Mouse (Mus musculus): ENCODE data around the gene Smad1. TPM values are rescaled to one million over a fixed set of nuclear protein-coding genes. Genes with fewer than 3 reads are reported as not detected.

Gene Smad1
- polyA plus RNA-seq, 1 experiment from 2014 or later: 50.4 TPM

GRCm38 (mm10) chr8:79345856-79346255, 53.5 kb downstream of the Smad1 start:
- no peaks in the 10 kb centered on the region for H3K9me3 ChIP-seq (ENCODE audit: control insufficient read depth, low read length)
- no peak for DNase-seq (ENCODE audit: low spot score)
- no peak for ATAC-seq (ENCODE audit: insufficient number of reproducible peaks, low FRiP score, low TSS enrichment, low read depth)
- no peak overlapping the region for H3K4me2 ChIP-seq (ENCODE audit: low read depth, severe bottlenecking)
- no peak overlapping the region for H3K9ac ChIP-seq (ENCODE audit: low read length)
- peaks cover 6% of the 10 kb centered on the region for H3K36me3 ChIP-seq (ENCODE audit: control insufficient read depth, insufficient read depth, low read length)
- no peaks in the 10 kb centered on the region for H3K27me3 ChIP-seq (ENCODE audit: control insufficient read depth, insufficient read depth, low read length)
- H3K4me3 ChIP-seq (ENCODE audit: low read depth, low read length): no peak overlapping the region
- H3K4me1 ChIP-seq (ENCODE audit: control insufficient read depth, insufficient read depth, low read length): no peaks in the 10 kb centered on the region
- 71% methylated on average over 6 of the region's 6 CpGs for WGBS
- H3K27ac ChIP-seq (replicated peaks; ENCODE audit: low read depth, low read length): no peak overlapping the region

- Histone ChIP-seq H3K36me3 (ENCODE audit: control insufficient read depth, insufficient read depth, low read length) (no peaks in the 10 kb centered on the region), H3K4me3 (ENCODE audit: low read depth, low read length) (no peak overlapping the region), H3K9ac (ENCODE audit: low read length) (no peak overlapping the region), H3K27ac (replicated peaks; ENCODE audit: low read depth, low read length) (no peak overlapping the region), H3K4me2 (ENCODE audit: low read depth, severe bottlenecking) (no peak overlapping the region), H3K4me1 (ENCODE audit: control insufficient read depth, insufficient read depth, low read length) (no peaks in the 10 kb centered on the region), H3K9me3 (ENCODE audit: control insufficient read depth, low read length) (no peaks in the 10 kb centered on the region), H3K27me3 (ENCODE audit: control insufficient read depth, insufficient read depth, low read length) (no peaks in the 10 kb centered on the region)
- WGBS: 86% methylated on average over 8 of the region's 8 CpGs
- DNase-seq (ENCODE audit: low spot score) (no peak), ATAC-seq (ENCODE audit: insufficient number of reproducible peaks, low FRiP score, low TSS enrichment, low read depth) (no peak)
Measured at GRCm38 (mm10) chr8:79341236-79341635, 58.1 kb downstream of the Smad1 start.

- no peak overlapping the region for H3K4me2 ChIP-seq (ENCODE audit: low read depth, severe bottlenecking)
- no peaks in the 10 kb centered on the region for H3K27me3 ChIP-seq (ENCODE audit: control insufficient read depth, insufficient read depth, low read length)
- H3K9me3 ChIP-seq (ENCODE audit: control insufficient read depth, low read length): no peaks in the 10 kb centered on the region
- no peak overlapping the region for H3K9ac ChIP-seq (ENCODE audit: low read length)
- no peaks in the 10 kb centered on the region for H3K4me1 ChIP-seq (ENCODE audit: control insufficient read depth, insufficient read depth, low read length)
- WGBS: 81% methylated on average over 9 of the region's 9 CpGs
- no peaks in the 10 kb centered on the region for H3K36me3 ChIP-seq (ENCODE audit: control insufficient read depth, insufficient read depth, low read length)
- no peak overlapping the region for H3K4me3 ChIP-seq (ENCODE audit: low read depth, low read length)
- ATAC-seq (ENCODE audit: insufficient number of reproducible peaks, low FRiP score, low TSS enrichment, low read depth) (no peak), DNase-seq (ENCODE audit: low spot score) (no peak)
- no peak overlapping the region for H3K27ac ChIP-seq (replicated peaks; ENCODE audit: low read depth, low read length)
Measured at GRCm38 (mm10) chr8:79339555-79339954, 59.8 kb downstream of the Smad1 start.

- H3K4me1 ChIP-seq (ENCODE audit: control insufficient read depth, insufficient read depth, low read length): no peaks in the 10 kb centered on the region
- H3K9ac ChIP-seq (ENCODE audit: low read length): no peak overlapping the region
- H3K4me3 ChIP-seq (ENCODE audit: low read depth, low read length): no peak overlapping the region
- no peaks in the 10 kb centered on the region for H3K36me3 ChIP-seq (ENCODE audit: control insufficient read depth, insufficient read depth, low read length)
- no peak for DNase-seq (ENCODE audit: low spot score)
- H3K4me2 ChIP-seq (ENCODE audit: low read depth, severe bottlenecking): no peak overlapping the region
- 90% methylated on average over 10 of the region's 10 CpGs for WGBS
- H3K27ac ChIP-seq (replicated peaks; ENCODE audit: low read depth, low read length): no peak overlapping the region
- ATAC-seq (ENCODE audit: insufficient number of reproducible peaks, low FRiP score, low TSS enrichment, low read depth): no peak
- H3K27me3 ChIP-seq (ENCODE audit: control insufficient read depth, insufficient read depth, low read length): no peaks in the 10 kb centered on the region
- H3K9me3 ChIP-seq (ENCODE audit: control insufficient read depth, low read length): no peaks in the 10 kb centered on the region
Measured at GRCm38 (mm10) chr8:79338619-79339018, 60.7 kb downstream of the Smad1 start.

- 90% methylated on average over 22 of the region's 22 CpGs for WGBS
- peak; percentile 15 for DNase-seq (ENCODE audit: low spot score)
- H3K36me3 ChIP-seq (ENCODE audit: control insufficient read depth, insufficient read depth, low read length): no peaks in the 10 kb centered on the region
Measured at GRCm38 (mm10) chr8:79332109-79332900, 67.0 kb downstream of the Smad1 start.

GRCm38 (mm10) chr8:79331571-79331970, 67.7 kb downstream of the Smad1 start:
- ATAC-seq (ENCODE audit: insufficient number of reproducible peaks, low FRiP score, low TSS enrichment, low read depth) (no peak), DNase-seq (ENCODE audit: low spot score) (peak; percentile 7)
- H3K9me3 ChIP-seq (ENCODE audit: control insufficient read depth, low read length): no peaks in the 10 kb centered on the region
- no peak overlapping the region for H3K4me2 ChIP-seq (ENCODE audit: low read depth, severe bottlenecking)
- H3K27me3 ChIP-seq (ENCODE audit: control insufficient read depth, insufficient read depth, low read length): no peaks in the 10 kb centered on the region
- H3K4me3 ChIP-seq (ENCODE audit: low read depth, low read length): no peak overlapping the region
- no peaks in the 10 kb centered on the region for H3K4me1 ChIP-seq (ENCODE audit: control insufficient read depth, insufficient read depth, low read length)
- H3K9ac ChIP-seq (ENCODE audit: low read length): no peak overlapping the region
- no peak overlapping the region for H3K27ac ChIP-seq (replicated peaks; ENCODE audit: low read depth, low read length)
- H3K36me3 ChIP-seq (ENCODE audit: control insufficient read depth, insufficient read depth, low read length): no peaks in the 10 kb centered on the region
- 89% methylated on average over 2 of the region's 2 CpGs for WGBS

More at GRCm38 (mm10) chr8:79332109-79332900, 67.0 kb downstream of the Smad1 start:
- no peaks in the 10 kb centered on the region for H3K9me3 ChIP-seq (ENCODE audit: control insufficient read depth, low read length)
- no peaks in the 10 kb centered on the region for H3K4me1 ChIP-seq (ENCODE audit: control insufficient read depth, insufficient read depth, low read length)
- H3K27ac ChIP-seq (replicated peaks; ENCODE audit: low read depth, low read length): no peak overlapping the region
- no peak overlapping the region for H3K4me2 ChIP-seq (ENCODE audit: low read depth, severe bottlenecking)
- H3K4me3 ChIP-seq (ENCODE audit: low read depth, low read length): no peak overlapping the region
- ATAC-seq (ENCODE audit: insufficient number of reproducible peaks, low FRiP score, low TSS enrichment, low read depth): no peak
- H3K9ac ChIP-seq (ENCODE audit: low read length): no peak overlapping the region
- H3K27me3 ChIP-seq (ENCODE audit: control insufficient read depth, insufficient read depth, low read length): no peaks in the 10 kb centered on the region

GRCm38 (mm10) chr8:79331017-79331416, 68.3 kb downstream of the Smad1 start:
- Histone ChIP-seq H3K4me1 (ENCODE audit: control insufficient read depth, insufficient read depth, low read length) (no peaks in the 10 kb centered on the region), H3K9me3 (ENCODE audit: control insufficient read depth, low read length) (no peaks in the 10 kb centered on the region), H3K4me3 (ENCODE audit: low read depth, low read length) (no peak overlapping the region), H3K27me3 (ENCODE audit: control insufficient read depth, insufficient read depth, low read length) (no peaks in the 10 kb centered on the region), H3K27ac (replicated peaks; ENCODE audit: low read depth, low read length) (no peak overlapping the region), H3K4me2 (ENCODE audit: low read depth, severe bottlenecking) (no peak overlapping the region), H3K9ac (ENCODE audit: low read length) (no peak overlapping the region), H3K36me3 (ENCODE audit: control insufficient read depth, insufficient read depth, low read length) (no peaks in the 10 kb centered on the region)
- ATAC-seq (ENCODE audit: insufficient number of reproducible peaks, low FRiP score, low TSS enrichment, low read depth) (no peak), DNase-seq (ENCODE audit: low spot score) (peak; percentile 18)
- WGBS: 74% methylated on average over 9 of the region's 9 CpGs

- H3K36me3 ChIP-seq (ENCODE audit: control insufficient read depth, insufficient read depth, low read length): no peaks in the 10 kb centered on the region
- no peaks in the 10 kb centered on the region for H3K27me3 ChIP-seq (ENCODE audit: control insufficient read depth, insufficient read depth, low read length)
- H3K4me2 ChIP-seq (ENCODE audit: low read depth, severe bottlenecking): no peak overlapping the region
- H3K27ac ChIP-seq (replicated peaks; ENCODE audit: low read depth, low read length): no peak overlapping the region
- no peak overlapping the region for H3K4me3 ChIP-seq (ENCODE audit: low read depth, low read length)
- ATAC-seq (ENCODE audit: insufficient number of reproducible peaks, low FRiP score, low TSS enrichment, low read depth) (no peak), DNase-seq (ENCODE audit: low spot score) (no peak)
- 87% methylated on average over 2 of the region's 2 CpGs for WGBS
- H3K9me3 ChIP-seq (ENCODE audit: control insufficient read depth, low read length): no peaks in the 10 kb centered on the region
- no peaks in the 10 kb centered on the region for H3K4me1 ChIP-seq (ENCODE audit: control insufficient read depth, insufficient read depth, low read length)
- no peak overlapping the region for H3K9ac ChIP-seq (ENCODE audit: low read length)
Measured at GRCm38 (mm10) chr8:79329735-79330134, 69.6 kb downstream of the Smad1 start.

GRCm38 (mm10) chr8:79329182-79329581, 70.1 kb downstream of the Smad1 start:
- H3K4me3 ChIP-seq (ENCODE audit: low read depth, low read length): no peak overlapping the region
- no peak overlapping the region for H3K27ac ChIP-seq (replicated peaks; ENCODE audit: low read depth, low read length)
- DNase-seq (ENCODE audit: low spot score): peak; percentile 9
- no peak overlapping the region for H3K9ac ChIP-seq (ENCODE audit: low read length)
- 91% methylated on average over 4 of the region's 4 CpGs for WGBS
- H3K4me2 ChIP-seq (ENCODE audit: low read depth, severe bottlenecking): no peak overlapping the region
- no peaks in the 10 kb centered on the region for H3K36me3 ChIP-seq (ENCODE audit: control insufficient read depth, insufficient read depth, low read length)
- H3K4me1 ChIP-seq (ENCODE audit: control insufficient read depth, insufficient read depth, low read length): no peaks in the 10 kb centered on the region
- no peaks in the 10 kb centered on the region for H3K27me3 ChIP-seq (ENCODE audit: control insufficient read depth, insufficient read depth, low read length)
- no peak for ATAC-seq (ENCODE audit: insufficient number of reproducible peaks, low FRiP score, low TSS enrichment, low read depth)
- H3K9me3 ChIP-seq (ENCODE audit: control insufficient read depth, low read length): no peaks in the 10 kb centered on the region
